Mouse (Mus musculus): Measurements from ENCODE around the gene Rftn1. TPM values are rescaled to one million over a fixed set of nuclear protein-coding genes. Genes with fewer than 3 reads are reported as not detected.
A peak's percentile ranks its signal among the peaks of the same experiment; 100 is the strongest.

Gene Rftn1
- total and polyA plus RNA-seq, 3 experiments, result 52.5 to 80.6 (median 60.5) TPM

- H3K4me1 ChIP-seq (ENCODE audit: control insufficient read depth in 1 of 2, insufficient read depth in 2 of 2), result peaks cover 33 to 75% of the 10 kb centered on the region in 2 experiments
- H3K4me3 ChIP-seq (replicated peaks in 1 of 3; ENCODE audit: low read depth in 2 of 3, low read length in 2 of 3, poor library complexity in 1 of 3), result no peak overlapping the region
- no peaks in the 10 kb centered on the region for H3K27me3 ChIP-seq (replicated peaks)
- DNase-seq (ENCODE audit: extremely low read depth), result peak; percentile 61
- H3K9me3 ChIP-seq (replicated peaks; ENCODE audit: low read length), result no peaks in the 10 kb centered on the region
- dilution Hi-C loops (cut with MboI; ENCODE audit: extremely low pct_ligation_motif_present, extremely low pct_unique_long_range_greater_than_20kb, low sequenced_read_pairs) (no loop called here), in situ Hi-C loops (cut with MboI; ENCODE audit: low pct_ligation_motif_present, low pct_unique_long_range_greater_than_20kb, low sequenced_read_pairs) (no loop called here)
- H3K9ac ChIP-seq (ENCODE audit: insufficient read depth, low read depth), result 0 out of 2 replicates have a peak overlapping the region, but pooled peaks have one; percentile 20
- H3K36me3 ChIP-seq (replicated peaks in 1 of 2; ENCODE audit: control insufficient read depth in 1 of 2, insufficient read depth in 1 of 2, low read length in 1 of 2), result peaks cover 30% of the 10 kb centered on the region in 2 experiments
- H3K27ac ChIP-seq (ENCODE audit: insufficient read depth, low read depth), result peak overlapping the region; percentile 54
- H3K79me2 ChIP-seq (replicated peaks; ENCODE audit: control insufficient read depth, extremely low read depth, insufficient read depth, poor library complexity, severe bottlenecking), result peaks cover 21% of the 10 kb centered on the region
- TF ChIP-seq JUN (IDR thresholded peaks at IDR 0.05; ENCODE audit: insufficient read depth, low read depth, low read length) (no peak), SMC3 (IDR thresholded peaks at IDR 0.05; ENCODE audit: low read depth, low read length) (no peak; the same call in 1 of the 2 replicates), POLR2A (IDR thresholded peaks at IDR 0.05; ENCODE audit: low read depth, low read length) (peak; percentile 6; the same call in 1 of the 2 replicates), IRF4 (IDR thresholded peaks at IDR 0.05; ENCODE audit: low read depth, low read length) (0 out of 2 replicates have a peak, but pooled peaks have one; percentile 5), POLR2AphosphoS2 (IDR thresholded peaks at IDR 0.05; ENCODE audit: low read depth, low read length) (peak; percentile 61), RCOR1 (conservative IDR thresholded peaks at IDR 0.05; ENCODE audit: low read depth, low read length) (peak; percentile 64; the same call in 1 of the 2 replicates), EP300 (IDR thresholded peaks at IDR 0.05; ENCODE audit: low read length) (0 out of 2 replicates have a peak, but pooled peaks have one; percentile 18), USF2 (conservative IDR thresholded peaks at IDR 0.05; ENCODE audit: low read depth, low read length) (0 out of 2 replicates have a peak, but pooled peaks have one; percentile 7), MAX (IDR thresholded peaks at IDR 0.05; ENCODE audit: low read length) (0 out of 2 replicates have a peak, but pooled peaks have one; percentile 18), ZKSCAN1 (IDR thresholded peaks at IDR 0.05; ENCODE audit: borderline replicate concordance, low read depth, low read length) (no peak), TCF12 (IDR thresholded peaks at IDR 0.05; ENCODE audit: low read depth, low read length) (no peak), MAZ (IDR thresholded peaks at IDR 0.05; ENCODE audit: low read depth, low read length) (no peak; the same call in none of the 2 replicates), BHLHE40 (IDR thresholded peaks at IDR 0.05; ENCODE audit: low read depth, low read length) (peak; percentile 80)
- H3K4me2 ChIP-seq (ENCODE audit: insufficient read depth, low read depth, poor library complexity, severe bottlenecking), result peak overlapping the region; percentile 69
These were observed 119.5 kb downstream of the Rftn1 start for GRCm38 (mm10) chr17:50070822-50071601.

DNA sequence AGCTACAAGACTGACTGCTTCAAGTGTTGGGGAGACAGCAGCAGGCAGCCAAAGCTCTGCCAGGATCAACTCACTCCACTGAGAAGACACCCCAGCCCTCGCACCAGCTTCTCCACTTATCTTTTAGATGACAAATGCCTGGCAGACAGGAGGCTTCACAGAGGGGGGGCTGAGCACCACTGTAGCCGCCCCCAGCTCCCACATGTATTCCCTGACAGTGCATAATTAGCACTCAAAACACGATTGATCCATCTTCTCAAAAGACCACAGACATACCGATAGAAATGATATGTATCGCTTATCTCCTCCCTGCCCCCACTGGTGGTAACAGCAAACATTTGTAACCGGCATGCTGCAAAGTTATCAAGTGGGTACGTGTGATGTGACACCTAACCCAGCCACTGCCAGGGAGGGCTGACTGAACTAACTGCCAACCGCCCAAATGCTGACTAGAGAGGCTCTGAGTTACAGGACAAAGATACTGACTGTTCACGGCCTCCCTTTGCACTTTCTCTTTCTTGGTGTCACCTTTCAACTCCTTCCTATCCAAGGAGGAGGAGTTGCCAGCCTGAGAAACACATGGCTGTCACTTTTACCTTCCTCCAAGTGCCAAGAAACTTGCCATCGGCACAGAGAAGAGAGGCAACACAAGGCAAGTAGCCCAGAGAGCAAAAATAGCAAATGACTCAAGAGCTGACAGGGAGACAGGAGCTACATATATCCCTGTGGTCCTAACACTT, 120.4 kb downstream of the Rftn1 start:
- no peaks in the 10 kb centered on the region for H3K9me3 ChIP-seq (replicated peaks; ENCODE audit: low read length)
- no peak overlapping the region for H3K4me3 ChIP-seq (replicated peaks in 1 of 3; ENCODE audit: low read depth in 2 of 3, low read length in 2 of 3, poor library complexity in 1 of 3)
- peak; percentile 74 for DNase-seq (ENCODE audit: extremely low read depth)
- peak overlapping the region; percentile 71 for H3K27ac ChIP-seq (ENCODE audit: insufficient read depth, low read depth)
- peaks cover 33 to 81% of the 10 kb centered on the region in 2 experiments for H3K4me1 ChIP-seq (ENCODE audit: control insufficient read depth in 1 of 2, insufficient read depth in 2 of 2)
- peaks cover 21% of the 10 kb centered on the region for H3K79me2 ChIP-seq (replicated peaks; ENCODE audit: control insufficient read depth, extremely low read depth, insufficient read depth, poor library complexity, severe bottlenecking)
- dilution Hi-C loops (cut with MboI; ENCODE audit: extremely low pct_ligation_motif_present, extremely low pct_unique_long_range_greater_than_20kb, low sequenced_read_pairs) (no loop called here), in situ Hi-C loops (cut with MboI; ENCODE audit: low pct_ligation_motif_present, low pct_unique_long_range_greater_than_20kb, low sequenced_read_pairs) (no loop called here)
- H3K36me3 ChIP-seq (replicated peaks in 1 of 2; ENCODE audit: control insufficient read depth in 1 of 2, insufficient read depth in 1 of 2, low read length in 1 of 2), result peaks cover 30% of the 10 kb centered on the region in 2 experiments
- H3K27me3 ChIP-seq (replicated peaks), result no peaks in the 10 kb centered on the region
- peak overlapping the region; percentile 41; the same call in 1 of the 2 replicates for H3K4me2 ChIP-seq (ENCODE audit: insufficient read depth, low read depth, poor library complexity, severe bottlenecking)
- 0 out of 2 replicates have a peak overlapping the region, but pooled peaks have one; percentile 4 for H3K9ac ChIP-seq (ENCODE audit: insufficient read depth, low read depth)
- TF ChIP-seq BHLHE40 (IDR thresholded peaks at IDR 0.05; ENCODE audit: low read depth, low read length), result peak; percentile 48; the same call in 1 of the 2 replicates
- TF ChIP-seq MXI1 (IDR thresholded peaks at IDR 0.05; ENCODE audit: low read depth, low read length), result no peak
- peak; percentile 44; the same call in 1 of the 2 replicates for TF ChIP-seq SIN3A (IDR thresholded peaks at IDR 0.05; ENCODE audit: low read length)
- no peak for TF ChIP-seq NRF1 (IDR thresholded peaks at IDR 0.05; ENCODE audit: low read depth, low read length)
- no peak; the same call in 1 of the 2 replicates for TF ChIP-seq HCFC1 (IDR thresholded peaks at IDR 0.05; ENCODE audit: low read depth, low read length)
- no peak for TF ChIP-seq RAD21 (IDR thresholded peaks at IDR 0.05; ENCODE audit: low read depth, low read length)
- 0 out of 2 replicates have a peak, but pooled peaks have one; percentile 24 for TF ChIP-seq MAX (IDR thresholded peaks at IDR 0.05; ENCODE audit: low read length)
- no peak for TF ChIP-seq PAX5 (IDR thresholded peaks at IDR 0.05; ENCODE audit: low read length)
- peak; percentile 26; the same call in 1 of the 2 replicates for TF ChIP-seq SMC3 (IDR thresholded peaks at IDR 0.05; ENCODE audit: low read depth, low read length)
- no peak for TF ChIP-seq MYC (IDR thresholded peaks at IDR 0.05; ENCODE audit: low read depth, low read length)
- no peak for TF ChIP-seq TBP (conservative IDR thresholded peaks at IDR 0.05; ENCODE audit: low read depth, low read length)
- no peak for TF ChIP-seq ZC3H11A (IDR thresholded peaks at IDR 0.05; ENCODE audit: low read depth, low read length)
- TF ChIP-seq CHD2 (IDR thresholded peaks at IDR 0.05; ENCODE audit: low read length), result peak; percentile 78
- peak; percentile 82 for TF ChIP-seq POLR2AphosphoS2 (IDR thresholded peaks at IDR 0.05; ENCODE audit: low read depth, low read length)
- peak; percentile 71; the same call in 1 of the 2 replicates for TF ChIP-seq ZMIZ1 (IDR thresholded peaks at IDR 0.05; ENCODE audit: low read depth, low read length)
- no peak for TF ChIP-seq GABPA (IDR thresholded peaks at IDR 0.05; ENCODE audit: insufficient replicate concordance, low read depth, low read length)
- TF ChIP-seq ELF1 (IDR thresholded peaks at IDR 0.05; ENCODE audit: low read depth, low read length), result no peak; the same call in none of the 2 replicates
- no peak for TF ChIP-seq JUN (IDR thresholded peaks at IDR 0.05; ENCODE audit: insufficient read depth, low read depth, low read length)
- TF ChIP-seq MAZ (IDR thresholded peaks at IDR 0.05; ENCODE audit: low read depth, low read length), result peak; percentile 47; the same call in 1 of the 2 replicates
- TF ChIP-seq ETS1 (conservative IDR thresholded peaks at IDR 0.05; ENCODE audit: low read depth, low read length), result no peak
